Mouse (Mus musculus) limb, embryonic 15.5 days (tissue): ENCODE data around the gene Cpvl. TPM values are rescaled to one million over a fixed set of nuclear protein-coding genes. Genes with fewer than 3 reads are reported as not detected.

Experiments
- ATAC-seq: fragments of 200-750 bp; cut with Nextera tagmentation; 2 replicates; pipeline ENCODE4 v1.8.0; 2017; ENCODE audit warnings: low read depth, moderate TSS enrichment; ENCODE audit not compliant: insufficient number of reproducible peaks, low FRiP score, low TSS enrichment
- H3K27ac ChIP-seq: fragments of 300-500 bp; sonication (generic); 2 replicates; pipeline ENCODE4 v1.5.1; 2015; ENCODE audit warnings: moderate library complexity, mild to moderate bottlenecking, inconsistent platforms
- H3K27me3 ChIP-seq: fragments of 300-500 bp; sonication (generic); 2 replicates; pipeline ENCODE4 v1.6.1; 2015; ENCODE audit warnings: inconsistent platforms
- H3K36me3 ChIP-seq: fragments of 300-500 bp; sonication (generic); 2 replicates; pipeline ENCODE4 v1.6.1; 2015; ENCODE audit warnings: inconsistent platforms
- H3K4me1 ChIP-seq: fragments of 300-500 bp; sonication (generic); 2 replicates; pipeline ENCODE4 v1.6.1; 2015; ENCODE audit warnings: inconsistent platforms
- H3K4me2 ChIP-seq: fragments of 300-500 bp; sonication (generic); 2 replicates; pipeline ENCODE4 v1.6.1; 2015; ENCODE audit warnings: mild to moderate bottlenecking, inconsistent platforms
- H3K4me3 ChIP-seq: fragments of 300-500 bp; sonication (generic); 2 replicates; pipeline ENCODE4 v1.5.1; 2015; ENCODE audit warnings: mild to moderate bottlenecking, inconsistent platforms
- H3K9ac ChIP-seq: fragments of 300-500 bp; sonication (generic); 2 replicates; pipeline ENCODE4 v1.6.1; 2015; ENCODE audit warnings: inconsistent platforms
- H3K9me3 ChIP-seq: fragments of 300-500 bp; sonication (generic); 2 replicates; pipeline ENCODE4 v1.6.1; 2016; ENCODE audit warnings: inconsistent platforms
- WGBS: fragments of 180-500 bp; shearing (Covaris S2); methylation state at CpG from one replicate; pipeline ENCODE4 v1.1.7; 2015; 5-methylcytosine and 5-hydroxymethylcytosine counted together
- polyA plus RNA-seq: library from polyadenylated mRNA; unstranded; fragments of >200 nt; fragmentation: Nextera tagmentation; extraction: Ambion mirVana; gene quantifications from 2 replicates; pipeline ENCODE4 v1.2.1, GENCODE M21; 2015

Gene Cpvl
- polyA plus RNA-seq, 1 experiment from 2014 or later = 0.41 TPM

GRCm38 (mm10) chr6:53950876-53951275 lies 27.6 kb downstream of the Cpvl start:
- Histone ChIP-seq H3K4me3 (no peak overlapping the region), H3K4me2 (no peak overlapping the region), H3K27ac (0 out of 2 replicates have a peak overlapping the region, but pooled peaks have one; percentile 38), H3K9ac (no peak overlapping the region), H3K27me3 (no peaks in the 10 kb centered on the region), H3K4me1 (peaks cover 39% of the 10 kb centered on the region), H3K36me3 (no peaks in the 10 kb centered on the region), H3K9me3 (no peaks in the 10 kb centered on the region)
- no peak for ATAC-seq
- WGBS = 28% methylated on average over 9 of the region's 9 CpGs

GRCm38 (mm10) chr6:53948388-53949035 lies 30.0 kb downstream of the Cpvl start:
- Histone ChIP-seq H3K4me3 (no peak overlapping the region), H3K27me3 (no peaks in the 10 kb centered on the region), H3K9me3 (no peaks in the 10 kb centered on the region), H3K9ac (no peak overlapping the region), H3K27ac (peak overlapping the region; percentile 72), H3K4me2 (no peak overlapping the region), H3K4me1 (peaks cover 51% of the 10 kb centered on the region), H3K36me3 (no peaks in the 10 kb centered on the region)
- no peak; the same call in 1 of the 2 replicates for ATAC-seq
- WGBS = 11% methylated on average over 4 of the region's 4 CpGs

- no peaks in the 10 kb centered on the region for H3K36me3 ChIP-seq
- H3K4me3 ChIP-seq = no peak overlapping the region
- no peak overlapping the region; the same call in 1 of the 2 replicates for H3K27ac ChIP-seq
- H3K4me1 ChIP-seq = peaks cover 60% of the 10 kb centered on the region
- no peak for ATAC-seq
- no peak overlapping the region for H3K4me2 ChIP-seq
- H3K27me3 ChIP-seq = no peaks in the 10 kb centered on the region
- WGBS = 63% methylated on average over 5 of the region's 5 CpGs
- no peaks in the 10 kb centered on the region for H3K9me3 ChIP-seq
- no peak overlapping the region for H3K9ac ChIP-seq
Measured at GRCm38 (mm10) chr6:53944887-53945286, 33.6 kb downstream of the Cpvl start.

- no peak for ATAC-seq
- H3K4me3 ChIP-seq = no peak overlapping the region
- WGBS = 56% methylated on average over 3 of the region's 3 CpGs
Measured at GRCm38 (mm10) chr6:53944417-53944816, 34.1 kb downstream of the Cpvl start.

GRCm38 (mm10) chr6:53942190-53942831 lies 36.2 kb downstream of the Cpvl start:
- WGBS = 24% methylated on average over 7 of the region's 7 CpGs
- H3K9me3 ChIP-seq = no peaks in the 10 kb centered on the region
- H3K4me2 ChIP-seq = 0 out of 2 replicates have a peak overlapping the region, but pooled peaks have one; percentile 1
- H3K9ac ChIP-seq = no peak overlapping the region
- H3K27me3 ChIP-seq = no peaks in the 10 kb centered on the region
- no peaks in the 10 kb centered on the region for H3K36me3 ChIP-seq
- H3K4me3 ChIP-seq = no peak overlapping the region
- H3K27ac ChIP-seq = peak overlapping the region; percentile 63
- peaks cover 54% of the 10 kb centered on the region for H3K4me1 ChIP-seq
- peak; percentile 78 for ATAC-seq

More at GRCm38 (mm10) chr6:53944417-53944816, 34.1 kb downstream of the Cpvl start:
- Histone ChIP-seq H3K9ac (no peak overlapping the region), H3K4me2 (no peak overlapping the region), H3K4me1 (peaks cover 60% of the 10 kb centered on the region), H3K27me3 (no peaks in the 10 kb centered on the region), H3K9me3 (no peaks in the 10 kb centered on the region), H3K36me3 (no peaks in the 10 kb centered on the region), H3K27ac (no peak overlapping the region; the same call in 1 of the 2 replicates)

GRCm38 (mm10) chr6:53939752-53940151 lies 38.7 kb downstream of the Cpvl start:
- 24% methylated on average over 8 of the region's 8 CpGs for whole genome bisulfite sequencing

GRCm38 (mm10) chr6:53938942-53939341 lies 39.5 kb downstream of the Cpvl start:
- peaks cover 44% of the 10 kb centered on the region for H3K4me1 ChIP-seq
- no peak overlapping the region for H3K9ac ChIP-seq
- WGBS = 54% methylated on average over 3 of the region's 3 CpGs
- no peak overlapping the region for H3K4me2 ChIP-seq
- H3K27me3 ChIP-seq = no peaks in the 10 kb centered on the region
- no peak for ATAC-seq
- no peak overlapping the region for H3K4me3 ChIP-seq
- H3K27ac ChIP-seq = no peak overlapping the region
- no peaks in the 10 kb centered on the region for H3K9me3 ChIP-seq
- H3K36me3 ChIP-seq = no peaks in the 10 kb centered on the region

More at GRCm38 (mm10) chr6:53939752-53940151, 38.7 kb downstream of the Cpvl start:
- no peaks in the 10 kb centered on the region for H3K36me3 ChIP-seq
- no peak overlapping the region for H3K4me3 ChIP-seq
- H3K27ac ChIP-seq = peak overlapping the region; percentile 59
- no peak overlapping the region for H3K4me2 ChIP-seq
- H3K27me3 ChIP-seq = no peaks in the 10 kb centered on the region
- no peak overlapping the region for H3K9ac ChIP-seq
- H3K4me1 ChIP-seq = peaks cover 50% of the 10 kb centered on the region
- H3K9me3 ChIP-seq = no peaks in the 10 kb centered on the region
- no peak for ATAC-seq

GRCm38 (mm10) chr6:53937143-53938134 lies 41.0 kb downstream of the Cpvl start:
- Histone ChIP-seq H3K27me3 (no peaks in the 10 kb centered on the region), H3K27ac (no peak overlapping the region), H3K4me3 (no peak overlapping the region), H3K36me3 (no peaks in the 10 kb centered on the region), H3K4me1 (peaks cover 32% of the 10 kb centered on the region), H3K4me2 (no peak overlapping the region), H3K9me3 (no peaks in the 10 kb centered on the region), H3K9ac (no peak overlapping the region)
- ATAC-seq = no peak
- 51% methylated on average over 15 of the region's 15 CpGs for WGBS

GRCm38 (mm10) chr6:53931605-53932004 lies 46.9 kb downstream of the Cpvl start:
- H3K27ac ChIP-seq = no peak overlapping the region
- 20% methylated on average over 8 of the region's 8 CpGs for WGBS
- H3K27me3 ChIP-seq = no peaks in the 10 kb centered on the region
- no peak for ATAC-seq
- no peaks in the 10 kb centered on the region for H3K36me3 ChIP-seq
- no peak overlapping the region for H3K9ac ChIP-seq
- no peak overlapping the region for H3K4me2 ChIP-seq
- peaks cover 5% of the 10 kb centered on the region for H3K4me1 ChIP-seq
- H3K4me3 ChIP-seq = no peak overlapping the region
- H3K9me3 ChIP-seq = no peaks in the 10 kb centered on the region

GRCm38 (mm10) chr6:53929858-53930257 lies 48.6 kb downstream of the Cpvl start:
- H3K36me3 ChIP-seq = no peaks in the 10 kb centered on the region
- H3K4me3 ChIP-seq = no peak overlapping the region
- 53% methylated on average over 4 of the region's 4 CpGs for WGBS
- no peak overlapping the region for H3K4me2 ChIP-seq
- ATAC-seq = no peak
- no peak overlapping the region for H3K9ac ChIP-seq
- H3K9me3 ChIP-seq = no peaks in the 10 kb centered on the region
- H3K4me1 ChIP-seq = peaks cover 5% of the 10 kb centered on the region
- H3K27ac ChIP-seq = no peak overlapping the region
- H3K27me3 ChIP-seq = no peaks in the 10 kb centered on the region

- WGBS = 76% methylated on average over 2 of the region's 2 CpGs
- no peaks in the 10 kb centered on the region for H3K27me3 ChIP-seq
- H3K36me3 ChIP-seq = no peaks in the 10 kb centered on the region
- no peak overlapping the region for H3K27ac ChIP-seq
- no peak overlapping the region for H3K4me2 ChIP-seq
- no peak overlapping the region for H3K4me3 ChIP-seq
- no peak overlapping the region for H3K9ac ChIP-seq
- no peaks in the 10 kb centered on the region for H3K9me3 ChIP-seq
- ATAC-seq = no peak
- no peaks in the 10 kb centered on the region; the same call in 1 of the 2 replicates for H3K4me1 ChIP-seq
Measured at GRCm38 (mm10) chr6:53926197-53926596, 52.3 kb downstream of the Cpvl start.
